Mouse (Mus musculus): ENCODE results near the gene Rab34. TPM values are rescaled to one million over a fixed set of nuclear protein-coding genes. Genes with fewer than 3 reads are reported as not detected.

The Rab34 gene
- total RNA-seq (2015) (not detected in 2 replicates), total RNA-seq (2017) (1.3 TPM in 1 of 2 replicates, not detected in the other)

DNA sequence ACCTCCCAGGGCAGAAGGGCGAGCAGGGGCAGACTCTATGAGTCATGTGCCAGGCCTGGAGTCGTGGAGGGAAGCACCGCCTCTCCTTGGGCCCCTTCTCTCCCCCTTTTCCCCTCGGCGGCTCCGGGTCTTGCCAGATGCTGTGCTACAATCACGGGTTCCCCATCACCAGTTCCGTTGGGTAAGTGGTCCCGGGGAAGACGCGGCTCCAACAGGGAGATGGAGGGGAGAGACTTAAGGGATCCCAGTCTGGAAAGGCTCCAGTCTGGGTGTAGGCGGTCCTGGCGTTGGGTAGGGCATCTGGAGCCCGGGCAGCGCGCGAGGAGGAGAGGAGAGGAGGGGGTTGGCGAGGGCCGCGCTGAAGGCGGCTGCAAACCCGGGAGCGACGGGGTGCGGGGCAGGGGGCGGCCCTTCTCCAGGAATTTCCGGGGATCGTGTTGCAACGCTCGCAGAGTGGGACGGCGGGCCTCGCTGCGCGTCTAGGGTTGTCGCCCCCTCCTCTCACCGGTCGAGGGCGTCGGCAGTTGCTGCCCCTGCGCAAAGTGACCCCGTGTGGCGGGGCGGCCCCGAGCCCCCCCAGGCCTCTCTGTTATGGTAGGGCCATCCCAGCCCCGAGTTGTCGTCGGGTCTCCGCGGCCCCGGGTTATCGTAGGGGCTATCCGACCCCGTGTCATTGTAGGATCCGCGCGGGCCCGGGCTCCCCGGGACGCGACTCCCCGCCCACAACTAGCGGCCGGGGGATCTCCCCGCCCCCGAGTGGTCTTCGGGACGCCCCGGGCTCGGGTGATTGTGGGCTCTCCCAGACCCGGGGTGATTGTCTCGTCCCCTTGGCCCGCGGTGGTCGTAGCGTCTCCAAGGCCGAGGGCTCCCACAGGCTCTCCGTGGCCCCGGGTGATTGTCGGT is at the start of gene Rab34:
Rab34 (plus strand) TSS at position 100 of the 903 bp plus-strand sequence.
- peak; percentile 31; the same call in 1 of the 2 replicates for ATAC-seq (ENCODE audit: poor library complexity, severe bottlenecking)

DNA sequence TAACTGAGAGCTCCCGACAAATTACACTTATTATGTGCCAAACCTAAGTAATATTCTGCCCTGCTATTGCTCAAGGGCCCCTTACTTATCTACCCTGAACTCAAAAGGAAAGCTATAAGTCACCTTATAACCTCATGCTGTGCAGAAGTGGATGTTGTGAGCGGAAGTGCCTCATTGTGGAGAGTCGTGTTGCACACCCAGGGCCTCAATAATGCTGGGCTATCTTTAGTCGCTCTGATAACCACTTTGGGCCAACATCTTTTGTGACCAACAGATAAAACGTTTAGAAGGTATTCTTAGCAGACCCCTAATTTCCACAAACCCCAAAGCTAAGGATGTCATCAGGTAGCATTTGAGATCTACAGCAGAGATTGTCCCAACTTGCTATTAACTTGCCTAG is 47.6 kb upstream of the Rab34 start:
- peak; percentile 38; the same call in 1 of the 2 replicates for ATAC-seq (ENCODE audit: poor library complexity, severe bottlenecking)

DNA sequence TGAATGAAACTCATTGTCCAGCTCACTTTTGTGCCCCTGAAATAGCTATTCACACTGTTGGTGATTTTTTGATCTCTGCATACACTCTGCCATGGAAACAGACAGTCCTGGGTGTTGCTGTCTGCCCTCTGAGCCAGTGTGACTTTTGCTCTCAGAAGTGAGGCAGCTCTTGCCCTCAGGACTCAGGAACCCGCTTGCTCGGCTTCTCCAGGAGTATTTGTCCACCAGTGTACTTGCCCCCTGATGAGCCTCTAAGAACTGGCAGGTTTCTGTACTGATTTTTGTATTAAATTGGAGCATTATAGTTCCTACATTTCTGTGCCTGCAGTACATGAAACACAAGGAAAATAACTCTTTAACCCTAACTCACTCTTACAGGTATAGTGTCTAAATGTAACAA is 44.7 kb upstream of the Rab34 start:
- no peak for ATAC-seq (ENCODE audit: poor library complexity, severe bottlenecking)

DNA sequence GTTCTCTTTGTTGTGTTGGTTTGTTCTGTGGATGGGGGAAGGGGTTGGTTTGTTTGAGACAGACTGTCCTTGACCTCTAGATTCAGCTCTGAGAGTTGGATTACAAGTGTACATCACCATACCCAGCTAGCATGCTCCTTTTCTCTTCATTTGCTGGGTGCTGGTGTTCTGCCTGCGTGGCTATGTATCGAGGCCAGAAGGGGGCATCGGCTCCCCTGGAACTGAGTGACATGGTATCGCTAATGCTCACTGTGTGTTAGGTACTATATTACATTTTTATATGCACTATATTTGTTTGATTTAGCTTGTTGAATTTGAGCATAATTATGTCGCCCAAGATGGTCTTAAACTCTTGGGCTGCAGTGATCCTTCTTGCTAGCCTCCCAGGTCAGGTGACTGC is 42.1 kb upstream of the Rab34 start:
- no peak for ATAC-seq (ENCODE audit: poor library complexity, severe bottlenecking)

DNA sequence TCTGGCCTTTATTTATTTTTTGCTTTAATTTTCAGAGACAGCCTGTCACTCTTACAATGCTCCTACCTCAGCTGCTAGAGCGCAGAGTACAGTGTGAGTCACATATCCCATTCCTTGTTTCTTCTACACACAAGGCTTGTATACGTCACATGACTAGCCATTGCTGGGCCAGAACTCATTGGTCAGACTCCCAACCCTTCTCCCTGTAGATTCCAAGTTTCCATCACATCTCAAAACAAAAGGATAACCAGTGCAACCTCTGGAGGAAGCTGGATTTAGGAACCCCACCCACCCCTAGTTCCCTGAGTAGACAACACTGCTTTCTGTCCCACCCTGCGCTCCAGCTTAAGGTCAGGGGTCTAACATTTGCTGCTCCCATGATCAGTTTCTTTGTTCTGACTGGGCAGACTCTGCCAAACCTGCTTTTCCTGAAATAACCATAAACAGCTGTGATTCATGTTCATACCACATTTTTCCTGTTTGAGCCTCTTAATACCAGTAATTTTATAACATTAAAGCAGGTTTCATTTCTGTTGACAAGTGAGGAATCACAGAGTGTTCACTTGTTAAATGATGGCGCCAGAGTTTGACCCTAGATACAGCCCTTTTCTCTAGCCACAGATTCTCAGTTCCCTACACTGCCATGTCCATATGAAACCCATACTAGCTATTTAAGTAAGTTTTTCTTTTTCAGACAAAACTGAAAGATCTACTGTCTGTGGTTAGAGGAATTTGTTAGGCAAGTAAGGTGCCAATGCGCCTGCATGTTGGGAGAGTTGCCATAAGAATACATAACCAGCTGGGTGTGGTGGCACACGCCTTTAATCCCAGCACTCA is 41.3 kb upstream of the Rab34 start:
- no peak for ATAC-seq (ENCODE audit: poor library complexity, severe bottlenecking)

DNA sequence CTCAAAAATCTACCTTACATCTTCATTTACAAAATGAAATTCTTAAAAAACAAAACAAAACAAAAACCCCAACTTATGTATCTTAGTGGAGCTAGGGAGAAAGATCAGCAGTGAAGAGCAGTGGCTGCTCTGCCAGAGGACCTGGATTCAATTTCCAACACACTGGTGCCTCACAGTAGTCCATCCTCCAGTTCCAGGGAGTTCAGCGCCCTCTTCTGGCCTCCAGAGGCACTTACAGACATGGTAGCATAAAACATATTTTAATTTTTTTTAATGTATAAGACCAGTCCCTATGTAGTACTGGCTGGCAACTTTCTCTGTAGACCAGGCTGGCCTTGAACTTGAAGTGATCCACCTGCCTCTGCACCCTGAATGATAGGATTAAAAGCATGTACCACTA is 37.1 kb upstream of the Rab34 start:
- peak; percentile 63; the same call in 1 of the 2 replicates for ATAC-seq (ENCODE audit: poor library complexity, severe bottlenecking)

DNA sequence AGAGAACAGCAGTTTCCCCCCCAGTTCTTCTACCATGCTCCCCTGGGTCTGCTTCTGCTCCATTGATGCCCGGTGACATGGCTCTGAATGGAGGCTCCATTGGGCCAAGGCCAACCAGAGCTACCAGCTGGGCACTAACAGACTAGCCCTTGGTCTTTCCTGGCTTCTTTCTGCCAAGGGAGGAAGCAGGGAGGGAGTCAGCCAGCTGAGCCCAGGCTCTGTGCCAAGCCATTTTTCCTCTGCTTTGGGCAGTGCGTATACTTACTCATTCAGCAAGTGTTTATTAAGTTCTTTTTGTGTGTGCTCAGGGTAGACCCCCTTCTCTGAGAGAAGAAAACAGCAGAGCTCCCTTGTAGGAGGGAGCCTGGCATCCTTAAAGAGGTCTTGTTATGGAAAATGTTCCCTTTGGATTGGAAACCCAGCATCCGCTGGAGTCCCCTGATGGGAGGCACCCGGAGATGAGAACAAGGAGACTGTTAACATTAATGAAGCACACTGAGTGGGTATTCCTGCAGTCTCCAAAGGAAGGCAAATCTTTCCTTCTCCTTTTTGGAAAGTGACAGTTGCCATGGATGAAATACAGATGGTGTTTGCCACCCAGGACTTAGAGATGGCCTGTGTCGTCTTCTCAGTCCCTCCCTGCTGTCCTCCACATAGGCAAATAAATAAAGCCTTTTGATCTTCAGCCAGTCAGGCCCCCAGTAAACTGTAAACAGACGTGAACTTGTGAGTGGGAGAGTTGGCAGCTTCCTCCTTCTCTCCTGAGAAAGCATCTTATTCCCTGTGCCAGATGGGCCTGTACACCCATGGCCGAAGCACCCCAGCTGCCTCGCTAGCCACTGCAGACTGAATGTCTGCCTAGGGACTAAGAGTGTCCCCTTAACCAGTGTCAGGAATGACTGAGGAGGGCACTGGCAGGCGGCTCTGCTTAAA is 35.7 kb upstream of the Rab34 start:
- ATAC-seq (ENCODE audit: poor library complexity, severe bottlenecking), result no peak

DNA sequence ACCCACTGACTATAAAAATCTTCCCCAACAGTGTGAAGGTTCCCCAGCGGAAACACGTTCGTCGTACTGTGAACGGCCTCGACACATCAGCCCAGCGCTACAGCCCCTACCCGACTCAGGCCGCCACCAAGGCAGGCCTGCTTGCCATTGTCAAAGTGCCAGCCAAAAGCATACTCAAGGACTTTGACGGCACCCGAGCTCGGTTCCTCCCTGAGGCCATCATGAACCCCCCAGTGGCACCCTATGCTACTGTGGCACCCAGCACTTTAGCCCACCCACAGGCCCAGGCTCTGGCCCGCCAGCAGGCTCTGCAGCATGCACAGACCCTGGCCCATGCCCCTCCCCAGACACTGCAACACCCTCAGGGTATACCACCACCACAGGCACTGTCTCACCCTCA is 34.5 kb upstream of the Rab34 start:
- ATAC-seq (ENCODE audit: poor library complexity, severe bottlenecking), result no peak

DNA sequence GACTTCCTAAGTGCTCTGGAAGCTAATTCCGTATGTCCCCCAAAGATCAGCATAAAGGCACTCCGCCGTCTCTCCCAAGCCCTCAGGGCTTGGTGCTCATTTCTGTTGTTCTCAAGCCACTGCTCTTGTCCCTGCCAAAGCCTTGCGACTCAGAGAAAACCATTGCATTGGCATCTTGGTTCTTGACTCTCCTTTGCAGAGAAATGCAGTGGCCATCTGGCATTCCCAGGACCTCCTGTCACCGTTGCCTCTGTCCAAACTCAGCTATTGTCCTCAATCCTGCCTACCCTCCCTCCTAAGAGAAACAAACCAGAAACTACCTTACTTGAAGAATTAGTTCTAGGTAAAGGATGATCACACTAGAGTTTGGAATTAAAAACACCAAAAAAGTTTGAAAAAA is 32.6 kb upstream of the Rab34 start:
- no peak for ATAC-seq (ENCODE audit: poor library complexity, severe bottlenecking)

DNA sequence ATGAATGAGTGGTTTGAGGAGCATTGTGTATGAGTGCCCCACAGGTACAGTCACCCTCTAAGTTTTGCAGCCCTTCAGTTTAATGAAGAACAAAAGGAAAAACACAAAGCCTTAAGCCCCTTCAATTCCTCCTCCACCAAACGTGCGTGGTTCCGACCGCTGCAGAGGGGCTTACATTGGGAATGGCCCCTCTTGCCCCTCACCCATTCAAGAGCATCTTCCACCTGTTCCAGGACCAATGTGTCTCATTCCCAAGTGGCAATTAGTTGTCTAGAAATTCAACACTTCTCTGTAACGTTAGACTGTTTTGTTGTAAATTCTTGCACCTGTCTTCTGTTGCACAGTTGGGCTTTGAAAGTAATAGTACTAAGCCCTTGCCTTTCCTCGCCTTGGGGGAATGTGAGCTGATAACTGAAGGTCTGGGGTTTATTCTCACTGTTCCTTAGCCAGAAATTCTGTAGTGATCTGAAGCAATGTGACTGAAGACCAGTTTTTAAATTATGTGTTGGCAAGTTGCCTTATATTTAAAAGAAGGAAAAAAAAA is 32.0 kb upstream of the Rab34 start:
- ATAC-seq (ENCODE audit: poor library complexity, severe bottlenecking), result no peak

DNA sequence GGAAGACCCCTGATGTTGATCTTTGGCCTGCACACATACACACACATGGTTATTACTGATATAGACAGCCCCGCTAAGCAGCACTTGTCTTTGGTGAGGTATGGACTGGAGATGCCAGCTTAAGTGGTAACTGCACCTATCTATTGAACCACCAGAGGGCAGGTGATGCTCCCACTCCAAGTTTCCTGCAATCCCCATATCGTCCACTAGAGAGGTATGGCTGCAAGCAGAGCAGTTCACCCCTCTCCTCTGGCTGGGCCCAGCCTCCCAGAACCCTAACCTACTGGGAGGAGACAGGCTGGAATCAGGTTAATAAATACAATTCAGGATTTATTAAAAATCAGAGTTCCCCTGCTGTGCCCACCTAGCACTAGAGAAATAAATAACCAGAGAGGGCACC is 29.1 kb upstream of the Rab34 start:
- ATAC-seq (ENCODE audit: poor library complexity, severe bottlenecking), result peak; percentile 100

DNA sequence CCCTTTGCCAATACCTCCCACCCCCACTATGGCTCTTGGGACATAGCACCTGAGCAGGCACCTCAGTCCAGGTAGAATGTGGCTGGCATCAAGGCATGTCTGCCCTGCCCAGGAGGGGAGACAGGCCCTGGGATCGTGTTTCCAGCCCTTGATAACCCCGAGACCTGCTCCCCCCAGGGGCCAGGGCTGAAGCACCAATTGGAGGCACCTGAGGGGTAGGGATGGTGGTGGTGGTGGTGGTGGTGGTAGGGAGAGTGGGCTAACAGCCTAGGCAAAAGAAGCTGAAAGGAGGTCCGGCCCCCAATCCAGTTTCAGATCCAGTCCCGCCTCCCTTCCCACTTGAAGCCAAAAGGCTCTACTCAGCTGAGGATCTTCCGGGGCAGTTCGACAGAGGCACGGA is 28.7 kb upstream of the Rab34 start:
- ATAC-seq (ENCODE audit: poor library complexity, severe bottlenecking), result no peak

DNA sequence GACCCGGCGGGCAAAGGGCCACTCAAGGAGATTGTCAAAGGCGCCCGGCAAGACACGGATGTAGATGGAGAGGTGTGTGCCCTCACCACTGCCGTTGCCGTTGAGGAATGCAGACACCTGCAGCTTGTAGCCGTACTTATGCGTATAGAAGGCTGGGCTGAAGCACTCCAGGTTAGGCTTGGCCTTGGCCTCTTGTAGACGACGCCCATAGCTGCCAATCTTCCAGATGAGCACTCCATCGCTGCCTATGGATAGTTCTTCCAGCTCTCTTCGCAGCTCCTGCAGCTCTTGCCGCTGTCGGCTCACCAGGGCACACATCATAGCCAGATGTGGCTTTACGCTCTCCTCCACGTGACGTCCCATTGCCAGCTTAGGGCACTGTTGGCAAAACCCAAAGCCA is 28.1 kb upstream of the Rab34 start:
- ATAC-seq (ENCODE audit: poor library complexity, severe bottlenecking), result no peak

DNA sequence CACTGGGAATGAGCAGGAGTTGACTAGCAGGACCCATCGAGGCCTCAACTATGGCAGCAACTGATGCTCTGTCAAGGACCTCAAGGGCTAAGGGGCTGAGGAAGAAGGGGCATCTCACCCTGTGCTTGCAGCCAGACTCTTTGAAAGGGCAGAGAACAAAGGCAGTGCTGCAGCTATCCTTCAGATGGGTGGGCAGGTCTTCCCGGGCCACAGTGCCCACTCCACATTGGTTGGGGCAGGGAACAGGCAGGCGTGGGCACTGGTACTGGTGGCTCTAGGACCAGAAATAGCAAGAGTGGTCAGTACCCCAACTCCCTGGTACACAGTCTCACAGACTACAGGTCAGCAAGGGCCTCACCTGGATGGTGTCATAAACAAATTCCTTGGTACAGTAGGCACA is 27.6 kb upstream of the Rab34 start:
- ATAC-seq (ENCODE audit: poor library complexity, severe bottlenecking), result no peak

DNA sequence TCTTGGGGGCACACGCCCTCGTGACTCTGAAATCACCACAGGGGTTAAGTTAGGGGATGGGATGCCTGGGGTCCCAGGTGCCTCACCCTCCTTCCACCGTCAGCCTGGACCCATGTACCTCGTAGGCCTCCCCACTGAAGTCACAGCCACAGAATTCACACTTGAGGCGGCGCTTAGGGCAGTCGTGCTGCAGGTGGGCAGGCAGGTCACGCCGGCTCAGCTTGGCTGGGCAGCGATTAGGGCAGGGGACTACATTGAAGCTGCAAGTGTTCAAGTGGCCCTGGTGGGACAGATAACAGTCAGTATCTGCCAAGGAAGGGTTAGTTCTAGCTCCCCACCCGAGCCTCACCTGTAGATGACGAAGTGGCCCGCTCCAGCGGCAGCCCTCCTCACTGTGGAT is 27.1 kb upstream of the Rab34 start:
- no peak for ATAC-seq (ENCODE audit: poor library complexity, severe bottlenecking)

DNA sequence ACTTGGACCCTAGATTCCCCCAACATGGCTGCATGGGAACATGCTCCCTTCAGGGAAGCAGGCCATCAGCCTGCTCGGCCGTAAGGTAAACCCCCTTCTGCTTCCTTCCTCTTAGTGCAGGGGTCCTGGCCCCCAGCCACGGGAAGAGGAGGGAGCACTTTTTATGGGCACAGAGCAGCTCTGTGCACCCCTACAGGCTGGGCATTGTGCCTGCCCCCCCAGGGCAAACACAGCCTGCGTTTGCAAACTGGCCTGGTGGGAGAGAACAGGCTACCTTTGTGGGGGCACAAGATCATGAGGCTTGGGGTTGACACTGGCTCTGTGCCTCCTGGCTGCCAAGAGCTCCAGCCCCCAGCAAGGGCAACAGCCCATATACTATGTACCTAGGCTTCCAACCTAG is 26.3 kb upstream of the Rab34 start:
- ATAC-seq (ENCODE audit: poor library complexity, severe bottlenecking), result no peak

DNA sequence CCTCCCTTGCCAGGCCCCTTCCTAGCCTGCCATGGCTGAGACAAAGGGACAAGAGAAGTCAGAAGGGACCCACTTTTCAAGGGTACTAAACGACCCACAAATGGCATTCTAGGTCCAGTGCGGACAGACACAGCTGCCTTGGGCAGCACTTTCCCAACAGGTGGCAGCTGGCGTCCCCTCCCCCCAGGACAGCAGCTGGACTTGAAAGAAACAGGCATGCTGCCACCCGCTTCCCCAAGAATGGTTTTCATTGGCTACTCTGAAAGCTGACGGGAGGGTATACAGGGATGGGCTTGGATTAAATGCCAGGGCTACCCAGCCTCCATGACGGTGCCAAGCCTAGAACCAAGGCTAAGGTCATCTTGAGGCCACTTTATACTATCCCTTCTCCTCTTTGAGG is 25.7 kb upstream of the Rab34 start:
- no peak for ATAC-seq (ENCODE audit: poor library complexity, severe bottlenecking)

DNA sequence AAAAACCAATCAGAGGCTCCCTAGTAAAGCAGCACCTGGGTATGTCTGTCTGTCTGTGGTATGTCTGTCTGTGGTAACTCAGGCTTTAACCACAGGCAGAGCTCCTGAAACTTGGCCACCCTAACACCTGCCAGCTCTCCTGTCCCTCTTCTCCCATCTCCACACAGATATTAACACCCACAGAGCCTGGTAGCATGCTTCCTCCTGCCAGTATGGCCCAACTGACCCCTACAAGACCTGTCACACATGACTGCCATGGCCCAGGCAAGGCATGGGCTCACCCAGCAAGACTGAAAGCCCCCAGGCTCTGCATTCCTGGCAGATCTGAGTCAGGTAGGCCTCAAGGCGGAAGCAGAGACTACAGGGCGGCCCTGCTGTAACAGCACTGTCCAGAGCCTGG is 25.2 kb upstream of the Rab34 start:
- no peak for ATAC-seq (ENCODE audit: poor library complexity, severe bottlenecking)

DNA sequence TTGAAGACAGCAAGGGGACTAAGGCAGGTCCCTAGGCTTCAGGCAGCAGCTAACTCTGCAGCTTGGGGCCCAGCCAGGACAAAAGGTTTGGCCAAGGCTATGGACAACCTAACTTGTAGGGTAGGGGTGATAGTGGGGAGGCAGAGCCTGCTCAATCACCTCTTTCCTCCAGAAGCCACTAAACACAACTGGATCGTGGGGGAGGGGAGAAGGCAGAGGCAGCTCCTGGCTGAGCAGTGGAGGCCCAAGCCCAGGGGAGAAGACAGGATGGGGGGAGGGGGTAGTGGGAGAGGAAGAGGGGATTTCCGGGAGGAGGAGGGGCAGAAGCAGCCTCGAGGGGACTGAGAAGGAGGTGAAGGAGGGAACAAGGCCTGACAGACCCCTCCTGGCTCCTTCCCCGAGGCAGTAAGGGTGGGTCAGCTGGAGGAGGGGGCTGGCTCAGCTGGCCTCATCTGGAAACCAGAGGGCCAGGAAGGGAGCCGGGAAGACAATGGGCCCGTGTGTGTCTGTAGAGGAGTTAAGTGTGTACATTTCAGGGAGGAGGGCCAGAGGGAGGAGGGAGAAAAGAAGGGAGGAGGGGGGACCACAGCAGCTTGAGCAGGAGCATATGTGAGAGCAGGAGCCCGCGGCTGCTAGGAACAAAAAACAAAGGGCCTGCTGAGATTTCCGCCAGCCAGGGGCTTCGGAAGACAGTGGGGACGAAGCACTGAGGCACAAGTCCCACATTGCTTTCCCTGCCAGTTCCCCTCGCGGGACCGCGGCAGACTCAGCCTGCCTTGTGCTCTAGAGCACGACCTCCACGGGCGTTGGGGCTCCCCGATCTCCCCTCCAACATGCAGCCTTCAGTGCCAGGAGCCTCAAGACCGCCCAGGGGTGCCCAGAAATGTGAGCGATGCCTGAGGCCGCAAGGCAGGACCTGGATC is 24.3 kb upstream of the Rab34 start:
- ATAC-seq (ENCODE audit: poor library complexity, severe bottlenecking), result no peak

DNA sequence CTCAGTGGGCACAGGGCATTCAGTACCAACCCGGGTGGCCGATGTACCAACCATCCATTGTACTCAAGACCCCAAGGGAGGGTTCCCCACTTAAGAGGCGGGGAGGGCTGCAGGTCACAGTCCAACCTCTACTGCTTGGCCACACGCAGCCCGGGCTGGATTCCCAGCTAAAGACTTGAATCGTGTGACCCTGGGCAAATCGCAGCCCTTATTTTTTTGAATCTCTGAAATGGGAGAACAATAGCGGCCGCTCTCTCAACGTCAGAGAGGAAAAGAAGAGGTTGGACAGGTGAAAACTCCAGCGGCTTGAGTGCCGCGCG is 23.7 kb upstream of the Rab34 start:
- no peak for ATAC-seq (ENCODE audit: poor library complexity, severe bottlenecking)
